Mouse (Mus musculus): ENCODE data around the gene Armc3.

The Armc3 gene

DNA sequence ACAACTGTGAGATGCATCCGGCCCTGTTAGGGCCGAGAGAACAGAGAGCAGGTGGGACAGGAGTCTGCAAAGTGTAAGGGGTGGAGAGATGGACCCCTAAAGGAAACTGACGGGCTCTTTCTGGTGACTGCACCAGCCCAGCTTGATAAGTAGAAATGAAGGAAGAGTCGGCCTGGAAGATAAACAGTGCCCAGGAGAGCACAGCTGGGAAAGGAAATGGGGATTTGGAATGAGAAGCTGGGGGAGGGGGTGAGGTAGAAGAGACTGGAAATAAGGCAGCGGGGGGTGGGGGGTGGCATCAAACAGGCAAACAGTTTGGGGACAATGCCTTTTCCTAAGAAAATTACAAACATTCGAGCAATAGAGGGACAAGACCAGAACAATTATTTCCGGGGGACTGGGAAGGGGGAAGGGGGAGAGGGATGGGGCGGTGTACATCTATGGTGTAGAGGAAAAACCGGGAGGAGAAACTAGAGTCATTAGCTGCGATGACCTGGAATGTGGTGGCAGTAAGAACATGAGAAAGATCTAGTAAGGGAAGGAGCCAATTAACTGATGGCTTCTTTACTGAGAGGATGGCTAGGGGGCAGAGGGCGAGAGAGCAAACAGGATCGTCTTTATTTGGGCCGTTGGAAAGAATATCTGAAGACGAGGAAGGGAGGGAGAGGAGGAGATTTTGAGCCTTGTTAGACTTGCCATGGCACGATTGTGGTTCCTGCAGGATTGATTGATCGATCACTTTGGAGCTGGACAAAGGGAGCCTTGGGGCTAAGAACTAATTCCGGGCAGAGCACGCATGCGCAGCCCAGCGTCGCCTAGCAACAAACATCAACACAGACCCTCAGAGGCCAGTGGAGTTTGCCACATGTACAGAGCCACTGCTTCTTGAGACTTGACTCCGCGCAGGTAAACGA lies at the start of gene Armc3:
Gene Armc3, plus strand, starts transcription at position 851 of the 914 bp plus-strand sequence.
- peak; percentile 85 to 87 for DNase-seq

DNA sequence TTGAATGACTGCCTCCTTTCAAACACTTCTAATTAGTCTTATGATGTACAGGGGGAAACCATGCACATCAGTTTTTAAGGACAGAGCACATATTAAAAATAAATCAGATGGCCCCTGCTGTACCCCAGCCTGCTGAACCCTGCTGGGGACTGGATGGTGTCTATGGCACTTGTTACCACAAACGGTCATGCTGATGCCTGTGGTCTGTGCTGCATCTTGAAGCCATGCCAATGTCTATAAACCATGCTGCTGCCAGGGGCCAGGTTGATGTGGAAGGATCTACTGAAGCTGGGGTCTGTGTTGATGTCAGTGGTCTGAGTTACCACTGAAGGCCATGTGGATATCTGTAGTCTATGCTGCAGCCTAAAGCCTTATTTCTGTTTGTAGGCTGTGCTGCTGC lies 46.4 kb upstream of the Armc3 start:
- peak in 1 of 2 experiments; percentile 10 for DNase-seq

DNA sequence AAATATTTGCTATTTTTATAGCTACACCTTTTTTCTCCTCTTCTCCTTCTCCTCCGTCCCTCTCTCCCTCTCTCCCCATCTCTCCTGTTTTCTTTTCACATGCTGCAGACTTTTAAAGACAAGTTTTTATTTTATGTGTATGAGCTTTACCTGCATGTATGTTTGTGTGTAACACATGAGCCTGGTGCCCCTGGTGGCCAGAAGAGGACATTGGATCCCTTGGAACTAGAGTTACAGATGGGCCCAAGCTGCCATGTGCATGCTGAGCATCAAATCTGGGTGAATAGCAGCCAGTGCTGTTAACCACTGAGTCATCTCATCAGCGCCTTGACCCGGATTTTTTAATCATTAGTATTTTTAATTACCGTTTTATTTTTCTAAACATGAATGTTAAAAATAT lies 42.9 kb upstream of the Armc3 start:
- DNase-seq, result peak; percentile 65 to 70

DNA sequence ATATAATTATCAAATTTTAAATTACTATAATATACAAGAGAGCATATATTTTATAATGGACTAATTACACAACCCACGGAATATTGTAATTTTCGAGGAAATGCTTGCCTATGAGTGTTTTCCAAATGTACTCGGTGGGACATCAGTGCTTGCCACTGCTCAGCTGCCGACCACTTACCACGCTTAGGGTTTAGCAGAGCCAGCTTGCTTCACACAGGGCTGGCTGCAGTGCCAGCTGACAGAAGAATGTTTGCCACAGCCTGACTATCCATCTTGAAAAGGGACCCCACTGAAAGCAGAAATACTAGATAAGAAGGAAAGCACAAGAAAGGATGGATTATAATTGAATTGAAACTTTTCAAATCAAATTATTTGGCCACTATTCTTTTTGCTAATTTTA lies 39.6 kb upstream of the Armc3 start:
- DNase-seq, result peak; percentile 49 to 68

DNA sequence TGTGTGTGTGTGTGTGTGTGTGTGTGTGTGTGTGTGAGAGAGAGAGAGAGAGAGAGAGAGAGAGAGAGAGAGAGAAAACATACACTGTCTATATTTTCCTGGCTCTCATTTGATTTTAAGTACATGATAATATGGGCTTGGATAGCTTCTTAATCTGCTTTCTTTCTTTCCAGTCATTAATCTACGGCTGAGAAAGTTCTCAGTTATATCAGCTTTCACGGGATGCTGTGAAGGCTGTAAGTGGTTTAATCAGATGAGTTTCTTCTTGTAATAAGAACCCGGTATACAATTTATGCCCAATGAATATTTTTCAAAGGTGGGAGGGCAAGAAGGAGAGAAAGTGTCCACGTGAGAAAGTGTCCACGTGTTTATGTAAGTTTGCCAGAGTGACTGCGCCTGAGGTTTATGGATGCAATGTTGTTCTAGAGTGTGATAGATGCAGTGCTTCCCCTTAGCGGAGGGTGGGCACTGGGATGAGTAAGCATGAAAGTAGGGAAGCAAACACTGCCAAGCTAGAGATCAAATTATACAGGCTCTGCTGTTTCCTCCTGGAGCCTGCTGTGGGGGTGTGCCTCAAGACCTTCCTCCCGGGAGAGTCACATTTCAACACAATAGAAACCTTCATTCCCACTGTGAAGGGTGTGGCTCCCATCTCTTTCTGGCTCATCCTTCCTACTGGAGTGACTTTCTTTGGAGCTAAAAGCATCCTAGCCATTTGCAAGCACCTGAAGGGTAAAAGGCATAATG lies 38.6 kb upstream of the Armc3 start:
- no peak for DNase-seq

DNA sequence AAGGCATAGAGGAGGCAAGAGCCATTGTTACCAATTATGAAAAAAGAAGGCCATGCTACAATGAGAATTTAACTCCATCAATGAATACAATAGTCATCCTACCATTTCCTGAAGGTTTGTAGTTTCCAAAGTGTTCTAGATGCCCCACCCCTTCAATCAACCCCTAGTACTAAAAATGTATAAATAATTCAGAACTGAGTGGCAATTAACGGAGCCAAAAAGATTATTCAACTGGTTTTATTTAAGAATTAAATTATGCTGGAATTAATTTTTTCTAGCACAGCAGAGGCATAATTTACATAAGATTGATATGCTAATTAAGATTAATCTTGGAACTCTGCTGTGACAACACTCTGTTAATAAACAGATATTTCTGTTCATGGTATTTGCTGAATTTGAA lies 34.9 kb upstream of the Armc3 start:
- DNase-seq, result no peak

DNA sequence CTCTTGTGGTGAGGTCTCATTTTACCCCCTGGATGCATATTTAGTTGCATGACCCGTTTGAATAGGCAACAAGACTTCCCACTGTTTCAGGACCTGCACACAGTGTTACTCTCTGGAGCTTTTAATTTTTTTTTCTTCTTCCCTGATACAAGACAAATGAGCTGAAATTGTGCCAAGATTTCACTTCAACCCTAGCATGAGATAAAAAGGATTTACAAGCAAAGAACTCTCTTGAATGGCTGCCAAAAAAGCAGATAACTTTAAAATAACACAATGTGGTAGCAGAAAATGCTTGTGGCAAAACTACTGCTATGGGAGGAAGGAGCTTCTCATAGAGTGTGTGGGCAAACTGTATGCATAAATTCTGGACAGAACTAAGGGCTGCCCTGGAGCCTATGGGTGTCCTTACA lies 22.3 kb upstream of the Armc3 start:
- no peak for DNase-seq

DNA sequence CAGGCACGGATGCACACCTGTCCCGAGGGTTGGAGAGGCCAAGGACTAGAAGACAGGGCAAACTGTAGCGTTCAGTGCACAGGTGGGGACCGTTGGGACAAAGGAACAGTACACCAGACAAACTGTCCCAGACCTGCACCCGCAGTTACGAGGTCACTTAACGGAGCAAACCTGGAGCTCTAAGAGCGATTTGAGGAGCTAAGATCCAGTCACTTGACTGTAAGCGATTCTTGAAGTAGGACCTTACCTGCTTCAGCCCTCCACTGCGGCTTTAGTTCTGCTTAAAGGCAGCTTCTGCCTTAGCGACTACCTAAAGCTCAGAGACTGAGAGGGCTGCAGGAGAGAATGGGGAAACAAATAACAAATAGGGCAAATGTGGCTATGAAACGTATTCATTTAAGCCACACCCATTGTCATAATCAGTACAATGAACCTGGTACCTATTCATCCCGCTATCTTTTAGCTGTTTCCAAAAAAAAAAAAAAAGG lies 308 bp downstream of the Armc3 start:
- no peak for DNase-seq

DNA sequence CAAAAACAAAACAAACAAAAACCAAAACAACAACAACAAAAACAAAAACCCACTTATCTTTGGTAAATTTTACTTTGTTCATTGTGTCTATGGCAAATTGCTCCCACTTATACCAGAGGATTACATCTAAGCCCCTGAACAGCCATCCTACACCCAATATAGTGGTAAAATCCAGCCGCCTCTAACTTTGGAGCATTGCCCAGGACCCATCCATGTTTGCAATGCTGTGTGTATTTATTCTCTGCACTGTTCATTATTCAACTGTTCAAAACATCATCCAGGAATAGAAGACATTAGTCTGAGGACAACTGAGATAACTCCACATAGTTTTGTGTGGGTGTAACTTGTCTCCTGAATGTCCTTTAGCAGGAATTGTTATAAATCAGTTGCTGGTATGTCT lies 1.0 kb downstream of the Armc3 start:
- DNase-seq, result no peak

DNA sequence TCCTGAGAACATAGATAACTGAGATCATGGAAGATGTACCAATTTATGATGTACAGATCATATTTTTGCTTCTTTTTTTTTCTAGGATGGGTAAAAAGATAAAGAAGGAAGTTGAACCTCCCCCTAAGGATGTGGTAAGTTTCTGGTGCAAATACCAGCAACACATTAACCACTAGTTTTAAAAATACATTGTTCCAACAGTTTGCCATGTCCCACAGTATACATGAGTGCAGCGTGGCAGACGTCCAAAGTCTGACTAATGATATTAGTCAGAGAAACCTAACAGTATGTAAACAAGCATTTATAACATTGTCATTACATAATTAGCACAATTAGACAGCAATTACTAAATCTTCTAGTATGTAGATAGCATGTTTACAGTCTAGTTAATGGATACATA lies 2.6 kb downstream of the Armc3 start:
- no peak for DNase-seq

DNA sequence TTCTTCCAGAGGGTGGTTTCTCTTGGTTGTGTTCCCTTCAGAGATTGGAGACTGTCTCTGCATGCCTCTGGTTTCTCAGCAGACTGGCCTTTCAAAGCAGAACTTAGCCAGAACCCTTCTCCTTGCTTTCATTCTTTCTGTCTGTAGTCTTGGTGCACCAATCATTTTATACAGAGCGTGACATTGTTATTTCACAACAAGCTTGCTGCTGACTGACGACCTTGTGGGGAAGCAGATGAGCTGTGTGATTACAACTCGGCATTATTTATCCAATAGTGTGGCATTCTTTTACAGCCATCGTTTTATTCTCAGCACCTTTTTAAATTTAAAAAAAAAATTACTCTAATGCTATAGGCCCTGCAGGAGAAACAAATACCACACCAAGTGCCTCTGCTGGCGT lies 35.2 kb downstream of the Armc3 start:
- DNase-seq, result no peak

DNA sequence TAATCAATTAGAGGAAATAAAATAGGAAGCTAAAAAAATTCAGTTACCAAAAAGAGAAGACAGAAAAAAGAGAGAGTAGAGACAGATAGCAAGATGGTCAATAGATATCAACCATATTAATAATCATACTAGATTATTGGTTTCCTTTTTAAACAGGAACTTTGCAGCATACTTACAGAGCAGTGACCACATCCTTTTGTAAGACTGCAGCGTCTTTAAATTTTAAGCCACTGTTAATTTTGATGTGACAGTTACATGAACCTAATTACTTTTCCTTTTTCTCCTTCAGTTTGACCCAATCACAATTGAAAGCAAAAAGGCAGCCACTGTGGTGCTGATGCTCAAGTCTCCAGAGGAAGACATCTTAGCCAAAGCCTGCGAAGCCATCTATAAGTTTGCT lies 36.1 kb downstream of the Armc3 start:
- no peak for DNase-seq

DNA sequence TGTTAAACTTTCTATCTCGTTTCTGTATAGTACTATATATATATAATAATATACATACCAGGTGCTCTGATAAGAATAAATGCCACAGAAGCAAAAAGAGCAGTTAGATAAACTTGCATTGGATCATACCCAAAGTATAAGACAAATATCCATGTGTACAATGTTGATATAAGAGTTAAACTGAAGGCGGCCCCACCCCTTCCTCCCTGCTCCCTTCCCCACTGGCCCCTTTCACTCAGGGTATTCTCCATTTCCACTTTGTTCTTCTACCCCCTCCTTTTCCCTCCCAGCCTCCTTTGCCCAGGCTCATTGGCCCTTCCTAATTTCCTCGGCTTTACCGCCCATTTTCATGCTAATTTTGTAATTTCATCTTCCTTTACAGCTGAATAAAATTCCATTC lies 36.5 kb downstream of the Armc3 start:
- DNase-seq, result no peak

DNA sequence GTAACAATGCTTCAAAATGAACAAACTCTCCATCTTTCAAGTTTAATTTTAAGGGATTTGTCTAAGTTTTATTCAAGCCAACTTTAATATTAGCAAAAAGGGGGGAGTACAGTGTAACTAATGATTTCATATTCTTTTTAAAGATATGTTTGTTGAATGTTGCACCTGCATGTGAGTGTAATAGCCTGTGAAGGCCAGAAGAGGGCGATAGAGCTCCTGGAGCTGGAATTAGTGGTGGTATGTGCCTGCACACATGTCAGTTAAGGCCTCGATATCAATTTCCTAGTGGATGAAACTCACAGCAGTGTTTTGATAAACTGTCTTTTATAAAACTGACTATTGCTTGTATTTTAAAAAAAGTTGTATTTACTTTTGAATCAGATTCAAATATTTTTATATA lies 39.7 kb downstream of the Armc3 start:
- DNase-seq, result no peak

DNA sequence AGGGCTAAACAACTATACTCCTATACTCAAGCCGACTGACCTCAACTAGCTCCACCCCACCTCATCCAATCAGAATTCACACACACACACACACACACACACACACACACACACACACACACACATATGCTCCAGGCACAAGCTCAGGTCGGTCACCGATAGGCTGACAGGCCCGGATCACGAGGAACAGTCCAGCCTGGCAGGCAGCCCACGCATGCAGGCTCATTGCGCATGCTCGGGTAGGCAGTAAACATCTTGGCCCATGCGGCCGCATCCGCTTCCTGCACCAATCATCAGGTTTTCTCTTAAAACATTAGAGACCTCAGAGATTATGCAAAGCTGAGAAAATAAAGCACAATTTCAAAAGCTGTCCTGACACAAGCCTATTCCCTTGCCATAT lies 50.5 kb downstream of the Armc3 start:
- DNase-seq, result peak; percentile 51 to 53

DNA sequence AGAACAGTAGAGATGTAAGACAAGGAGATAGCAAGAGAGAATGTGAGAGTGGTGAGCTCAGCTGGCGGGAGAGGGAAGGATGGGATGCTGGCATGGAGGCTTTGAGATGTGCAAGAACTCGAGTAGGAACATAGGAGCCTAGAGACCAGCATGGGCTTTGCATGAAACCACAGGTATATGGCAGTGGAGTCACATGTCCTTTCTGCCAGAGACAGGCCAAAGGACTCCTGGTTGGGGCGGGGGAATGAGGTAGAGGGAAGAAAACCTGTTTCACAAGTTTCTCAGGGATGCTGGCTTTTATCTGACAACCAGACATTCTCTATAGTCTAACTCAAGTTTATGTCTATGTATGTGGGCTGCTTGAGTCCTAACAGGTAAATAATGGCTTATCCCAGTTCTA lies 55.9 kb downstream of the Armc3 start:
- no peak for DNase-seq

DNA sequence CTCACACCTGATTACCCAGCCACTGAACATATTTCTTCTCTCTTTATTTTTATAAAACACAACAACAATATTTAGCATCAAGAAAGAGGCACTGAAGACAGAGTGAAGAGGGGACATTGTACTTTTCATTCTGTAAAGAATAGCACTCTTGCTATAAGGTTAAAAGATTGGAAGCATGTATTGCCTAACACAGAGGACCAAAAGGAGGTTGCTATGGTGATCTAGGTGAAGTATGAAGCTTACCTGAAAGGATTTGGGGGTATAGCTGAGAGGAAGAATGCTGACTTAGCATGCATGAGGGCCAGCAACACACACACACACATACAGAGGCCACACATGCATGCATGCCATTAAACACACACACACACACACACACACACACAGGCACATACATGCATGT lies 58.2 kb downstream of the Armc3 start:
- DNase-seq, result no peak

DNA sequence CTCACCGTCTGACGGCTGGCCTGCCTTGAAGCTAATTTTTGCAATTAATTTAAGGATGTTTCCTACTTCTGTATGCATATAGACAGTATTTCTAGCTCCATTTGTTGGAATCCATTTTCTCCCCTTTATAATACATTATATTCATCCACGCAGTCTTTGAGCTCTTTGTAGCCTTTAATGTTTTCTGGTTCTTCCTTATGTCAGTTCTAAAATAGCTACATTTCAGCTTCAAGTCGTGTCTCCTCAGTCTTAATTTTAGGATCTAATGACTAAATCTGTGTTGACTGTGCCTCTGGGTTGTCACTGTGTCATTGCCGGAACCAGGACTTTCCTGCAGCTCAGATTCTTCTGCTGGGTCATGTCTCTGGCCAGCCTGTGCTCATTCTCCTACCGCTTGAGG lies 61.3 kb downstream of the Armc3 start:
- no peak for DNase-seq

DNA sequence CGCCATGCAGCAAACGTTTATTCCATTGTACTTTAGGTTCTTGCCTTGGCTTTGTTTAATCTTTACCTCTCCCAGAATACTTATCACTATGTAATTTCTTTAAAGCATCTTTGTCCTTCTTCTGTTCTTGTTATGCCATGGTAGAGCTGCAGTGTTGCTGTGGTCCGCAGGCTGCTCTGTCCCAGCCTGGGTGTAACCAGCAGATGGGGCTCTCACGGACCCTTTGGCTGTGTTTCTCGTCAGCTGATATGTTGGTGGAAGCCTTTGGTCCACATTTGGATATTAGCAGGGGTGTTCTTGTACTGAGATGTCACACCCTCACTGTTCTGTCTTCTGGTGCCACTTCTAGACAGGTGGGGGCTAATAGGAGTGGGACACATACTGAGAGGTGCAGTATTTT lies 64.3 kb downstream of the Armc3 start:
- peak; percentile 47 to 52 for DNase-seq

DNA sequence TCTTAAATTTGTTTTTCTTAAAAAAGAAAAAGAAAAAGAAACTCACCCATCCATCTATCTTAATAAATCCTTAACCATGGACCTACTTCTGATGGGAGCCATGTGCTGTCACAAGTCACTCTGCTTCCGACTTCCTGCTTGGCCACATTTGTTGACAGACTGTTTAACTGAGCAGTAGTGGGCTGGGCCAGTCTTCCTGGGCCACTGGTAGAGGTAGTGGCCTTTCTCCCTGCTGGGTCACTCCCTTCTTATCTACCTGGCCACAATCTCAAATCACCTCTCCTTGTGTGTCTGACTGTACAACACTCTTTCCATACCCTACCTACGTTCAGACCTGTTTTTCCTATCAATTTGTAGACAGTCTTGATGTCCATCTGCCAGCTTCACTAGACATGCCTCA lies 66.7 kb downstream of the Armc3 start:
- DNase-seq, result no peak

DNA sequence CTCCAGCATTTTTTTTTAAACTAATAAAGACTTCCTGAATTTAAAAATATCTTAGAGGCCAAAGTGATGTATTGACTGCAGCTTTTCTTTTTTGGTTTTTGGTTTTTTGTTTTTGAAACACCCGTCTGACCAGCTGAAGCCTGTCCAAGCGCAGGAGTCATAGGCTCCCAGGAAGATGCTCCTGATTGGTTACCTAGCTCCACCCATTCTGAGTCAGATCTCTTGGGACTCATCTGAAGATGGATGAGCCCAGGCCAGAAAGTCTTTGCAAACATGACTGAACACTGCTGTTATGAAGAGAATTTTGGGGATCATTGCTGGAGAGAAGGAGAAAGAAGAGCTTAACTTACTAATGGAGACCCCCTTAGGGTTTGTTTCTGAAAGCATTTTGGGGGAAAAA lies 68.3 kb downstream of the Armc3 start:
- no peak for DNase-seq

DNA sequence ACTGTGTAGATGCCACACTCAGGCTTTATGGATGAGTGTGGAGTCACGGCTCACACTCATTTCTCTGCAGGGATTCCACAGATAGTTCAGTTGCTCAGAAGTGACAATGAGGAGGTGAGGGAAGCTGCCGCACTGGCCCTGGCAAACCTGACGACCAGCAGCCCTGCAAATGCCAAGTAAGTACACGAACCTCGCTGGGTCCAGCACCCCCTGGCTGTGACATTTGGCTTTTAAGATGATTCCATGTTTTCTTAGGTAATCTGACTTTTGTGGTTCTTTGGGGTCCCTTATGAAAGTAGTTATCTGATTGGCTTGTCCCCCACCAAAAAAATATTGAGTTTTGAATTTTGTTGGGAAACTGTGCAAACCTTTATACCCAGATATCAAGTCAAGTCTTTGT lies 70.9 kb downstream of the Armc3 start:
- DNase-seq, result peak; percentile 34 to 51

DNA sequence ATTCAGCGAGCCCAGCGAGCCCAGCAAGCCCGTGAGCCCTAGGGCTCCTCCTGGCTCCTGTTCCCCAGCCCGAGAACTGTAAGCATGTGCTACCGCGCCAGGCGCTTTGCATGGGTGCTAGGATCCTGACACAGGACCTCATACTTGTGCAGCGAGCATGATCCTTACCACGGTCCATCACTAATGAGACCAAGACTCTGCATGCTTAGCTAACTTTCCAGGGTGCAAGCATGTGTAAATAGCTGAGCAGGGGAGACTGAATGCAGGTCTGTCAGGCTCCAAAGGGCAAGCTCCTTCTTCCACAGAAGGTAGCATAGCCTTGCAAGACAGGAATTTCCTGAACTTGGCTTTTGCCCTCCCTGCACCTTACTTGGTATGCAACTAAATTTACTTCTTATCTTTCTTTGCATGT lies 71.6 kb downstream of the Armc3 start:
- DNase-seq, result no peak

DNA sequence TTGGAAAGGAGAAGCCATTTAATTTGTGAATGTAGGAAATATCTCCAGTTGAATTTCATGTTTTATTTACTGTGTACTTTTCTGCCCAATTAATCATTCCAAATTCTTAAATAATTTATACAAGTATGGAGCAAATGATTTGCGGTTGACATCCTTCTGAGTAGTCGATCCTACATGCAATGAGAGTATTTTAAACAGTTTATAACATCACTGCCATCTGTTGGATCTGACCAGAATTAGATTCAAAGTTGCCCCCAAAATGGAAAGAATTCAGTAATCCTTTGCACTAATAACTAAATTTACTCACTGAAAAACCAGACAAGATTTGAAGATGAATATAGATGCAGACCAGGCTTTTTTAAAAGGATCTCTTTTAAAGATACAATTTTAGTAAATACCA lies 75.5 kb downstream of the Armc3 start:
- DNase-seq, result no peak
